Mouse (Mus musculus): ENCODE results near the gene Mymx. TPM values are rescaled to one million over a fixed set of nuclear protein-coding genes. Genes with fewer than 3 reads are reported as not detected.
A peak's percentile ranks its signal among the peaks of the same experiment; 100 is the strongest.

Mymx gene
- polyA plus RNA-seq (2012; rRNA removed) = 0.61 and 1.3 TPM in 2 replicates

- no peak for DNase-seq
- no peak within 1 kb of the TSS for H3K27ac ChIP-seq (ENCODE audit: control insufficient read depth, insufficient read depth, low read length)
- peaks cover 10% of the 10 kb centered on the region for H3K4me1 ChIP-seq (replicated peaks; ENCODE audit: control insufficient read depth, insufficient read depth, low read length)
- no peaks in the 10 kb centered on the region for H3K27me3 ChIP-seq (ENCODE audit: control insufficient read depth, insufficient read depth, low read length)
- TF ChIP-seq POLR2A (IDR thresholded peaks at IDR 0.05; ENCODE audit: control insufficient read depth, extremely low read depth, insufficient read depth, low read length, poor library complexity) (no peak), CTCF (IDR thresholded peaks at IDR 0.05; ENCODE audit: borderline replicate concordance, control insufficient read depth, extremely low read depth, insufficient read depth, low read length, poor library complexity) (no peak)
- H3K4me3 ChIP-seq (ENCODE audit: control insufficient read depth, insufficient read depth, low read length) = no peak within 1 kb of the TSS
- 96% methylated on average over 6 of the region's 6 CpGs for WGBS
- no peaks in the 10 kb centered on the region for H3K36me3 ChIP-seq (ENCODE audit: control insufficient read depth, insufficient read depth, low read length)
These were observed at the start of gene Mymx for GRCm38 (mm10) chr17:45601877-45602304. TSS of gene Mymx (minus strand) at chr17:45602102.

GRCm38 (mm10) chr17:45644185-45644584, 42.3 kb upstream of the Mymx start:
- no peak overlapping the region for H3K4me3 ChIP-seq (ENCODE audit: control insufficient read depth, insufficient read depth, low read length)
- no peaks in the 10 kb centered on the region for H3K27me3 ChIP-seq (ENCODE audit: control insufficient read depth, insufficient read depth, low read length)
- peaks cover 8% of the 10 kb centered on the region for H3K4me1 ChIP-seq (replicated peaks; ENCODE audit: control insufficient read depth, insufficient read depth, low read length)
- H3K36me3 ChIP-seq (ENCODE audit: control insufficient read depth, insufficient read depth, low read length) = no peaks in the 10 kb centered on the region
- TF ChIP-seq CTCF (IDR thresholded peaks at IDR 0.05; ENCODE audit: borderline replicate concordance, control insufficient read depth, extremely low read depth, insufficient read depth, low read length, poor library complexity) (no peak), POLR2A (IDR thresholded peaks at IDR 0.05; ENCODE audit: control insufficient read depth, extremely low read depth, insufficient read depth, low read length, poor library complexity) (no peak)
- H3K27ac ChIP-seq (ENCODE audit: control insufficient read depth, insufficient read depth, low read length) = no peak overlapping the region
- WGBS = 97% methylated on average over 4 of the region's 4 CpGs
- DNase-seq = no peak

GRCm38 (mm10) chr17:45642701-45643100, 40.8 kb upstream of the Mymx start:
- Histone ChIP-seq H3K27ac (ENCODE audit: control insufficient read depth, insufficient read depth, low read length) (no peak overlapping the region), H3K36me3 (ENCODE audit: control insufficient read depth, insufficient read depth, low read length) (no peaks in the 10 kb centered on the region), H3K27me3 (ENCODE audit: control insufficient read depth, insufficient read depth, low read length) (no peaks in the 10 kb centered on the region), H3K4me1 (replicated peaks; ENCODE audit: control insufficient read depth, insufficient read depth, low read length) (peaks cover 20% of the 10 kb centered on the region), H3K4me3 (ENCODE audit: control insufficient read depth, insufficient read depth, low read length) (no peak overlapping the region)
- TF ChIP-seq POLR2A (IDR thresholded peaks at IDR 0.05; ENCODE audit: control insufficient read depth, extremely low read depth, insufficient read depth, low read length, poor library complexity) (no peak), CTCF (IDR thresholded peaks at IDR 0.05; ENCODE audit: borderline replicate concordance, control insufficient read depth, extremely low read depth, insufficient read depth, low read length, poor library complexity) (peak; percentile 70; the same call in 1 of the 2 replicates)
- 28% methylated on average over 12 of the region's 12 CpGs for WGBS
- peak; percentile 79 for DNase-seq

- no peak for DNase-seq
- Histone ChIP-seq H3K36me3 (ENCODE audit: control insufficient read depth, insufficient read depth, low read length) (no peaks in the 10 kb centered on the region), H3K27me3 (ENCODE audit: control insufficient read depth, insufficient read depth, low read length) (no peaks in the 10 kb centered on the region), H3K4me3 (ENCODE audit: control insufficient read depth, insufficient read depth, low read length) (no peak overlapping the region), H3K27ac (ENCODE audit: control insufficient read depth, insufficient read depth, low read length) (no peak overlapping the region), H3K4me1 (replicated peaks; ENCODE audit: control insufficient read depth, insufficient read depth, low read length) (peaks cover 24% of the 10 kb centered on the region)
- 97% methylated on average over 8 of the region's 8 CpGs for WGBS
- TF ChIP-seq CTCF (IDR thresholded peaks at IDR 0.05; ENCODE audit: borderline replicate concordance, control insufficient read depth, extremely low read depth, insufficient read depth, low read length, poor library complexity) (no peak), POLR2A (IDR thresholded peaks at IDR 0.05; ENCODE audit: control insufficient read depth, extremely low read depth, insufficient read depth, low read length, poor library complexity) (no peak)
These were observed 40.1 kb upstream of the Mymx start for GRCm38 (mm10) chr17:45641981-45642380.

- peak; percentile 77 for DNase-seq
- Histone ChIP-seq H3K36me3 (ENCODE audit: control insufficient read depth, insufficient read depth, low read length) (no peaks in the 10 kb centered on the region), H3K27me3 (ENCODE audit: control insufficient read depth, insufficient read depth, low read length) (no peaks in the 10 kb centered on the region), H3K4me1 (replicated peaks; ENCODE audit: control insufficient read depth, insufficient read depth, low read length) (peaks cover 37% of the 10 kb centered on the region), H3K27ac (ENCODE audit: control insufficient read depth, insufficient read depth, low read length) (peak overlapping the region; percentile 92), H3K4me3 (ENCODE audit: control insufficient read depth, insufficient read depth, low read length) (no peak overlapping the region)
- no peak for TF ChIP-seq POLR2A (IDR thresholded peaks at IDR 0.05; ENCODE audit: control insufficient read depth, extremely low read depth, insufficient read depth, low read length, poor library complexity)
- 0 out of 2 replicates have a peak, but pooled peaks have one; percentile 41 for TF ChIP-seq CTCF (IDR thresholded peaks at IDR 0.05; ENCODE audit: borderline replicate concordance, control insufficient read depth, extremely low read depth, insufficient read depth, low read length, poor library complexity)
- 21% methylated on average over 16 of the region's 16 CpGs for WGBS
These were observed 36.8 kb upstream of the Mymx start for GRCm38 (mm10) chr17:45638596-45639295.

- no peak for DNase-seq
- H3K4me3 ChIP-seq (ENCODE audit: control insufficient read depth, insufficient read depth, low read length) = no peak overlapping the region
- 91% methylated on average over 5 of the region's 5 CpGs for WGBS
- no peak overlapping the region for H3K27ac ChIP-seq (ENCODE audit: control insufficient read depth, insufficient read depth, low read length)
- H3K36me3 ChIP-seq (ENCODE audit: control insufficient read depth, insufficient read depth, low read length) = no peaks in the 10 kb centered on the region
- no peaks in the 10 kb centered on the region for H3K27me3 ChIP-seq (ENCODE audit: control insufficient read depth, insufficient read depth, low read length)
- peaks cover 59% of the 10 kb centered on the region for H3K4me1 ChIP-seq (replicated peaks; ENCODE audit: control insufficient read depth, insufficient read depth, low read length)
- TF ChIP-seq POLR2A (IDR thresholded peaks at IDR 0.05; ENCODE audit: control insufficient read depth, extremely low read depth, insufficient read depth, low read length, poor library complexity) (no peak), CTCF (IDR thresholded peaks at IDR 0.05; ENCODE audit: borderline replicate concordance, control insufficient read depth, extremely low read depth, insufficient read depth, low read length, poor library complexity) (no peak)
These were observed 32.1 kb upstream of the Mymx start for GRCm38 (mm10) chr17:45634033-45634432.
